Mouse (Mus musculus) hindbrain, embryonic 11.5 days (tissue): ENCODE measurements around the gene Phactr4. TPM values are rescaled to one million over a fixed set of nuclear protein-coding genes. Genes with fewer than 3 reads are reported as not detected.

ENCODE experiments used
- ATAC-seq: fragments of 200-750 bp; cut with Nextera tagmentation; 2 replicates; pipeline ENCODE4 v1.8.0; 2017; ENCODE audit warnings: mild to moderate bottlenecking, moderate TSS enrichment, moderate library complexity; ENCODE audit not compliant: low FRiP score
- DNase-seq: peaks from one replicate; pipeline ENCODE4 v3.0.0-alpha.2; 2015; ENCODE audit warnings: low spot score
- H3K27ac ChIP-seq: fragments of 300-500 bp; sonication (generic); 2 replicates; pipeline ENCODE4 v1.5.1; 2014; ENCODE audit warnings: mild to moderate bottlenecking, low read depth, low read length
- H3K27me3 ChIP-seq: fragments of 300-500 bp; sonication (generic); 2 replicates; pipeline ENCODE4 v1.6.1; 2014; ENCODE audit warnings: mild to moderate bottlenecking, low read length, moderate library complexity, mixed read lengths; ENCODE audit not compliant: control insufficient read depth, insufficient read depth
- H3K36me3 ChIP-seq: fragments of 300-500 bp; sonication (generic); 2 replicates; pipeline ENCODE4 v1.6.1; 2014; ENCODE audit warnings: mild to moderate bottlenecking, low read length, moderate library complexity, mixed read lengths; ENCODE audit not compliant: control insufficient read depth, insufficient read depth
- H3K4me1 ChIP-seq: fragments of 300-500 bp; sonication (generic); replicated peaks from 2 replicates; pipeline ENCODE4 v1.6.1; 2014; ENCODE audit warnings: low read length, mixed read lengths; ENCODE audit not compliant: control insufficient read depth, insufficient read depth
- H3K4me2 ChIP-seq: fragments of 300-500 bp; sonication (generic); replicated peaks from 2 replicates; pipeline ENCODE4 v1.6.1; 2014; ENCODE audit warnings: mild to moderate bottlenecking, low read depth, low read length
- H3K4me3 ChIP-seq: fragments of 300-500 bp; sonication (generic); 2 replicates; pipeline ENCODE4 v1.5.1; 2014; ENCODE audit warnings: low read depth, low read length
- H3K9ac ChIP-seq: fragments of 300-500 bp; sonication (generic); 2 replicates; pipeline ENCODE4 v1.6.1; 2014; ENCODE audit warnings: low read depth, low read length
- H3K9me3 ChIP-seq: fragments of 300-500 bp; sonication (generic); 2 replicates; pipeline ENCODE4 v1.6.1; 2016; ENCODE audit warnings: low read length; ENCODE audit not compliant: control insufficient read depth
- WGBS: fragments of 180-500 bp; shearing (Covaris S2); extraction: QIAGEN DNeasy Blood & Tissue Kit; methylation state at CpG from one replicate; pipeline ENCODE4 v1.1.7; 2014; 5-methylcytosine and 5-hydroxymethylcytosine counted together
- polyA plus RNA-seq: library from polyadenylated mRNA; unstranded; fragments of >200 nt; fragmentation: Nextera tagmentation; extraction: Ambion mirVana; gene quantifications from 2 replicates; pipeline ENCODE4 v1.2.1, GENCODE M21; 2014

The Phactr4 gene
- polyA plus RNA-seq, 1 experiment from 2014 or later, result 27.2 TPM

DNA sequence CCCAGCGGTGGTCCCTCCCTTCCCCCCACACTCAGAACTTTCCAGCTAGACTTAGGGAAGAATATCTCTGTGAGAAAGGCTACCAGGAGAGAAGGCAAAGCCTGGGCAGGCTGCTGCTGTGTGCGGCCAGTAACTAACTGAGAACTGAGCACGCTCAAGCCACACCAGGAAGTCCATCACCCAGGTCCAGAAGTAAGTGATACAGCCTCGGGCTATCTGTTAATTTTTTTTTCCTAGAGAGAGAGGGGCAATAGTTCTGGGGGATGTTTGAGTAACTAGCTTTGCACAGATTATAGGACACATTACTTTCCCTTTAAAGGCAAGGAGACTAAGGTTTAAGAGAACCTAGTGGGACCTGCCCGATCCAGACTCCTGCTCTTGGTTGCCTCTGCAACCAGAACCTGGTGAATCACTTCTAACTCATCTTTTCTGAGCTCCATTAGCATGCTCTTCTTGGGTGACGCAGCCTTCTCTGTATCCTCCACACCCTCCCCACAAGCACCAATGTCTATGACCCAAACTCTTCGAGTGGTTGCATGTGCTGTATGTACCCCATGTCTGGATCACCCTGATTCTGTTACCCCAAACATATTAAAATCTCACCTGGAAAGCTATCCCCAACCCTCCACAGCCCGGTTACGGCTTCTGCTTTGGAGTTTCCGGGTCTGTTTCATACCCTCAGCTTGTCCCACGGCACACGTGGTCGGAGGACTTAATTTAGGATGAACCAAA lies 77.7 kb downstream of the Phactr4 start:
- peak overlapping the region; percentile 91 for H3K4me2 ChIP-seq
- no peaks in the 10 kb centered on the region for H3K36me3 ChIP-seq
- H3K4me1 ChIP-seq, result peaks cover 2% of the 10 kb centered on the region; the same call in 1 of the 2 replicates
- 8% methylated on average over 13 of the region's 13 CpGs for WGBS
- no peaks in the 10 kb centered on the region for H3K27me3 ChIP-seq
- ATAC-seq (peak; percentile 28; the same call in 1 of the 2 replicates), DNase-seq (no peak)
- H3K9me3 ChIP-seq, result no peaks in the 10 kb centered on the region
- peak overlapping the region; percentile 89 for H3K9ac ChIP-seq
- H3K4me3 ChIP-seq, result peak overlapping the region; percentile 92
- H3K27ac ChIP-seq, result no peak overlapping the region

DNA sequence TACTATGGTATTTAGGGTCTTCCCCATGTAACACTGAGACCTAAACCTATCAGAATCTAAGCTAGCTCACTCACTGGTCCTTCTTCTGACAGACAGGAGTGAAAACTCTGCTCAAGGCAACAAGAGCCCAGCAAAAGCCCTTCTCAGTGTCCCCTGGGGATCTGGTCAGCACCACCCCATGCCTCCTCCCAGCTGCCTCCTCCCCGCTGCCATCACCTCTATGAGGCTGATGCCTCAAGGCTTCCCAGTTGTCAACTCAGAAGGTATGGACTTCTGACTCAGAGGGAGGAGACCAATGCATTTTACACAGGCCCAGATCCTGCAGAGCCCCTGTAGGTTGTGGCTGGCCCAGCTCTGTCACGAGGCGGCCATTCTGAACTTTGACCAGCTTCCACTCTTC lies 80.8 kb downstream of the Phactr4 start:
- no peaks in the 10 kb centered on the region for H3K27me3 ChIP-seq
- H3K4me3 ChIP-seq, result no peak overlapping the region
- DNase-seq (no peak), ATAC-seq (no peak)
- WGBS, result 85% methylated on average over 3 of the region's 3 CpGs
- no peak overlapping the region for H3K27ac ChIP-seq
- H3K9ac ChIP-seq, result no peak overlapping the region
- no peak overlapping the region for H3K4me2 ChIP-seq
- peaks cover 2% of the 10 kb centered on the region; the same call in 1 of the 2 replicates for H3K4me1 ChIP-seq
- no peaks in the 10 kb centered on the region for H3K9me3 ChIP-seq
- no peaks in the 10 kb centered on the region for H3K36me3 ChIP-seq

DNA sequence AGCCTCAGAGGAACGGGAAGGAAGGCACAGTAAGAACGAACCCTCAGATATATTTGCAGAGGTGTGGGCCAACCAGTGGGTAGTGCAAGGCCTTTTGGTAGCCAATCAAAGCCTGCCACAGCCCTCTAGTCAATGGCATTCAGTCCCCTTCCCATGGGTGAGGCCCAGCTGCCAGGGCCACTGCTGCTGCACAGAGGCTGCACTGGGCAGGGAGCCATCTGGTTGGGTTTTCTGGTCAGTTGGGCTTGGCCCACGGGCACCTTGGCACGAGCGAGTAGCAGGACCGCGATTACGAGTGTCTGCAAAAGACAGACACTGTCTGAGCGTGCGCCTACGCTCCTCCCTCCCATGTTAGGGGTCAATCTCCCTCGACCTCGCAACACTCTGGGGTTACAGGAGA lies 83.3 kb downstream of the Phactr4 start:
- peaks cover 2% of the 10 kb centered on the region; the same call in 1 of the 2 replicates for H3K4me1 ChIP-seq
- no peak overlapping the region for H3K9ac ChIP-seq
- no peak overlapping the region for H3K4me2 ChIP-seq
- 93% methylated on average over 13 of the region's 13 CpGs for WGBS
- H3K4me3 ChIP-seq, result no peak overlapping the region
- 0 out of 2 replicates have a peak, but pooled peaks cover 2% of the 10 kb centered on the region for H3K36me3 ChIP-seq
- no peak overlapping the region for H3K27ac ChIP-seq
- no peak for DNase-seq
- no peaks in the 10 kb centered on the region for H3K9me3 ChIP-seq
- H3K27me3 ChIP-seq, result no peaks in the 10 kb centered on the region
- no peak for ATAC-seq

GRCm38 (mm10) chr4:132332880-132333279 lies 89.4 kb downstream of the Phactr4 start:
- no peak overlapping the region for H3K4me2 ChIP-seq
- no peaks in the 10 kb centered on the region for H3K27me3 ChIP-seq
- 0 out of 2 replicates have a peak, but pooled peaks cover 3% of the 10 kb centered on the region for H3K4me1 ChIP-seq
- no peaks in the 10 kb centered on the region for H3K9me3 ChIP-seq
- H3K27ac ChIP-seq, result no peak overlapping the region
- ATAC-seq (no peak), DNase-seq (no peak)
- WGBS, result 90% methylated on average over 6 of the region's 6 CpGs
- H3K9ac ChIP-seq, result no peak overlapping the region
- H3K4me3 ChIP-seq, result no peak overlapping the region
- H3K36me3 ChIP-seq, result 0 out of 2 replicates have a peak, but pooled peaks cover 4% of the 10 kb centered on the region

DNA sequence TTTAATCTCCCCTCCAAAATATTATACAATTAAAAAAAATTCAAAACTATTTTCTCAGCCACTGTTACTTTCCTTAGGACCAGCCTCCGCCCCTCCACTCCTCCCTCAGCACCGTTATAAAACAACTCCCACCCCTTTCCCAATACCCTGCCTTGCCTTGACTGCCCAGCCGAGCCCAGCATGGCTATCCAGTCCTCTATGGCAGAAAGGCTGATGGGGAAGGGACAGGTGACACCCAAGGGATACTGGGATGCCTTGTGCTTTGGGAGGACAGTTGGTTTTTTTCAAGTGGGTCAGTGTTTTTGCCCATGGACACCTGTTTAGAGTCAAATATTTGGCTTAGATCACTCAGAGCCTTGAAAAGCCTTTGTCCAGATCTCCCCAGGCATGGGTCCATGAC lies 90.3 kb downstream of the Phactr4 start:
- 0 out of 2 replicates have a peak, but pooled peaks cover 4% of the 10 kb centered on the region for H3K36me3 ChIP-seq
- no peak overlapping the region for H3K27ac ChIP-seq
- 0 out of 2 replicates have a peak, but pooled peaks cover 3% of the 10 kb centered on the region for H3K4me1 ChIP-seq
- WGBS, result 77% methylated on average over 3 of the region's 3 CpGs
- DNase-seq (no peak), ATAC-seq (no peak)
- H3K4me3 ChIP-seq, result no peak overlapping the region
- no peak overlapping the region for H3K9ac ChIP-seq
- no peaks in the 10 kb centered on the region for H3K9me3 ChIP-seq
- no peaks in the 10 kb centered on the region for H3K27me3 ChIP-seq
- H3K4me2 ChIP-seq, result no peak overlapping the region

DNA sequence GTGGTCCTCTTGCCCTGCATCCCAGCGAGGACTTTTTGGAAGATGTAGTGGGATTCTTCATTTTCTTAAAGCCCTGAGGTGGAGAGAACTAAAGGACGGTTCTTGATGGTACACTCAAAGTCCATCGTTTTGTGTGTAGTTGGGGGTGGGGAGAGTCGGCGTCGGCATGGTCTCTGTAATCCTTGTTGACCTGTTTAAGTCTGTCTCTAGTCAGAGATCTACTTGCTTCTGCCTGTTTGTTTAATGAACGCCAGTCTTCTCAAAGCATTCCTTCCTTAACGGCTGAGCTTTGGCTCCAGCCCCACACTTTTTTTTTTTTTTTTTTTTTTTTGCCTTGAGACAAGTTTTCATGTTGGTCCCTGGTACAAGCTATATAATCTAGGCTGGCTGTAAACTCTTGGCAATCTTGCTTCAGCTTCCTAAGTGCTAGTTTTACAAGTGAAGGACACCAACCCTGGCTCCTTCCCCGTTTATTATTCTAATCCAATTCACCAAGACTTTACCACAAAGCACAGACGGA lies 92.4 kb downstream of the Phactr4 start:
- WGBS, result 11% methylated on average over 10 of the region's 10 CpGs
- no peak for DNase-seq
- ATAC-seq, result no peak
- no peaks in the 10 kb centered on the region for H3K27me3 ChIP-seq
- H3K4me3 ChIP-seq, result peak overlapping the region; percentile 51
- no peaks in the 10 kb centered on the region for H3K9me3 ChIP-seq
- 0 out of 2 replicates have a peak, but pooled peaks cover 7% of the 10 kb centered on the region for H3K36me3 ChIP-seq
- 0 out of 2 replicates have a peak, but pooled peaks cover 3% of the 10 kb centered on the region for H3K4me1 ChIP-seq
- peak overlapping the region; percentile 85 for H3K9ac ChIP-seq
- H3K4me2 ChIP-seq, result peak overlapping the region; percentile 69
- no peak overlapping the region for H3K27ac ChIP-seq

GRCm38 (mm10) chr4:132329115-132329834 lies 93.0 kb downstream of the Phactr4 start, which contains the start of gene Trnau1ap:
Gene Trnau1ap (minus strand): TSS chr4:132329538.
- Histone ChIP-seq H3K9me3 (no peaks in the 10 kb centered on the region), H3K9ac (peak within 1 kb of the TSS; percentile 85), H3K36me3 (0 out of 2 replicates have a peak, but pooled peaks cover 5% of the 10 kb centered on the region), H3K4me1 (0 out of 2 replicates have a peak, but pooled peaks cover 3% of the 10 kb centered on the region), H3K4me3 (peak within 1 kb of the TSS; percentile 51), H3K27ac (peak within 1 kb of the TSS; percentile 70), H3K27me3 (no peaks in the 10 kb centered on the region), H3K4me2 (peak within 1 kb of the TSS; percentile 69)
- peak; percentile 96 for ATAC-seq
- peak; percentile 96 for DNase-seq
- WGBS, result under 1% methylated on average over 52 of the region's 52 CpGs

DNA sequence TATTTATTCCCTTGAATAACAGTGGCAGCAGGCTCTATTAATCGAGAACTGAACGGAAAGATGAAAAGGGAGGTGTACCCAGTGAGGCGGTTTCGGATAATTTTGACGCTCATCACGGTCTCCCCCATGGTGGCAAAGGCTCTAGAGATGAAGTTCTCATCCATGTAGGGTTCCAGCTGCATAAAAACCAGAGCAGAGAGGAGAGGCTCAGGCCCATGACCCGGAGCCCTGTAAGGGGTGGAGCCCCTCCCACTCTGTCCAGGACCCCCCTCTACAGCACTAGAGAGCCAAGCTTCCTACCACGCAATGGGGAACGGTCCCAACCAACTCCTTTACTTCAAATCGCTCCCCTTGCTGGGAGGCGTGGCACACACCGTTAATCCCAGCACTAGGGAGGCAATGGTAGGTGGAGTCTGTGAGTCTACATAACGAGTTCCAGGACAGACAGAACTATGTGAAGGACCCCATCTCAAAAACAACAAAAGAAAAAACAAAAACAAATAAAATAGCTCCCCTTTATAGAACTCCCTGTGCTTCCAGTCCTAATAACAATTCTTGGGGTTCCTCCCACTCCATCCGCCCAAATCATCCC lies 93.8 kb downstream of the Phactr4 start:
- Histone ChIP-seq H3K4me2 (peak overlapping the region; percentile 69), H3K27ac (peak overlapping the region; percentile 70; the same call in 1 of the 2 replicates), H3K36me3 (0 out of 2 replicates have a peak, but pooled peaks cover 5% of the 10 kb centered on the region), H3K9me3 (no peaks in the 10 kb centered on the region), H3K27me3 (no peaks in the 10 kb centered on the region), H3K4me3 (peak overlapping the region; percentile 51), H3K4me1 (0 out of 2 replicates have a peak, but pooled peaks cover 3% of the 10 kb centered on the region), H3K9ac (peak overlapping the region; percentile 85)
- ATAC-seq (no peak), DNase-seq (no peak)
- WGBS, result 45% methylated on average over 14 of the region's 14 CpGs
